Mouse (Mus musculus) layer of hippocampus, adult 2 months (tissue): ENCODE results near the gene Camk2g. TPM values are rescaled to one million over a fixed set of nuclear protein-coding genes. Genes with fewer than 3 reads are reported as not detected.

ENCODE experiments used
- DNase-seq, 2 experiments: peaks; one replicate each; pipeline ENCODE4 v3.0.0; 2022; ENCODE audit warnings: low spot score in 2 of 2
- H3K27ac ChIP-seq: fragments of 200-600 bp; 2 replicates; pipeline ENCODE4 v1.8.1; 2022
- H3K4me3 ChIP-seq: fragments of 200-600 bp; 2 replicates; pipeline ENCODE4 v1.8.1; 2022; ENCODE audit warnings: mild to moderate bottlenecking
- CTCF ChIP-seq: fragments of 200-600 bp; conservative IDR thresholded peaks from 2 replicates; pipeline ENCODE4 v1.8.1; 2022; ENCODE audit warnings: antibody characterized with exemption, mild to moderate bottlenecking, moderate library complexity
- total RNA-seq, 2 experiments: library from RNA; stranded (reverse); gene quantifications; 2 replicates each; pipeline ENCODE4 v1.2.3; 2021

Gene Camk2g
- total RNA-seq, 2 experiments from 2014 or later, result 216 to 229 TPM

DNA sequence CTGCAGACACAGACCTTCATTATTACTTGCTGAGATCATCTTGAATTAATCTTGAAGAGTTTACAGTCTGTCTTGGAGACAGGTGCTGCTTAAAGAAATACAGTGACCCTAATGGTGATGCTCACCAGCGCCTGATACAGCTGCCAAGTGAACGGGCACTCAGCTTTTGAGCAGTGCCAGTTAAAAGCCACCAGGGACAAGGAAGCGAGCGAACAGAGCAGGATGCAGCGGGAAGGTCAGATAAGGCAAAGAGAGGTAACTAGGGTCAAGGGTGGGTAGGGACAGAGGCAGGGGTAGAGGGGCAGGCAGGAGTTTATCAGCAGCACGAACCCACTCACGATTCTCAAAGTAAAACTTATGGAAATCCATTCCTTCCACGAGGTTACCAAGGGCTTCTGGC is 55.4 kb downstream of the Camk2g start:
- no peak for DNase-seq
- no peak for TF ChIP-seq CTCF
- Histone ChIP-seq H3K27ac (no peak overlapping the region), H3K4me3 (no peak overlapping the region)

DNA sequence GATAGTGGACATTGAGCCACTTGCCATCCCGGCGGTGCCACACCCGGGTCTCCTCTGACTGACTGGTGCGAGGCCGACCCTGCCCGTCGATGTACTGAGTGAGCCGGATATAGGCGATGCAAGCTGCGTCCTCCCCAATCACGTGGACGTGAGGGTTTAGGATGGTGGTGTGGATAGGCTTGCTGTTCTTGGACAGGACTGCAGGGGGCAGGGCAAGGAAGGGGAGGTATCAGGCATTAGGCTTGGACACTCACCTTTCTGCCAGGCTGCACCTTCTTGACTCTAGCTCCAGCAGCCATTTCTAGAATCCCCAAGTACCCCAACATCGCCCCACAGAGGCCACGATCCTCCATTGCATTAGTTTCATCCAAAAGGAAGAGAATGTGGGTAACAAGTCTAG is 56.6 kb downstream of the Camk2g start:
- TF ChIP-seq CTCF, result peak; percentile 81
- no peak overlapping the region for H3K4me3 ChIP-seq
- H3K27ac ChIP-seq, result no peak overlapping the region
- peak in 1 of 2 experiments; percentile 51 for DNase-seq

- H3K4me3 ChIP-seq, result no peak overlapping the region
- DNase-seq, result no peak
- H3K27ac ChIP-seq, result no peak overlapping the region
- TF ChIP-seq CTCF, result no peak
Observed at GRCm38 (mm10) chr14:20735892-20736390, 57.9 kb downstream of the Camk2g start.

- no peak for TF ChIP-seq CTCF
- peak overlapping the region; percentile 82 for H3K4me3 ChIP-seq
- DNase-seq, result no peak
- H3K27ac ChIP-seq, result peak overlapping the region; percentile 97; the same call in 1 of the 2 replicates
Observed at GRCm38 (mm10) chr14:20735052-20735451, 58.8 kb downstream of the Camk2g start.

- peak; percentile 71 to 82 for DNase-seq
- peak within 1 kb of the TSS; percentile 82 for H3K4me3 ChIP-seq
- TF ChIP-seq CTCF, result peak; percentile 52
Observed at GRCm38 (mm10) chr14:20733952-20734774, 59.7 kb downstream of the Camk2g start, which contains the start of gene Ndst2. Ndst2 (minus strand) TSS chr14:20734562.

DNA sequence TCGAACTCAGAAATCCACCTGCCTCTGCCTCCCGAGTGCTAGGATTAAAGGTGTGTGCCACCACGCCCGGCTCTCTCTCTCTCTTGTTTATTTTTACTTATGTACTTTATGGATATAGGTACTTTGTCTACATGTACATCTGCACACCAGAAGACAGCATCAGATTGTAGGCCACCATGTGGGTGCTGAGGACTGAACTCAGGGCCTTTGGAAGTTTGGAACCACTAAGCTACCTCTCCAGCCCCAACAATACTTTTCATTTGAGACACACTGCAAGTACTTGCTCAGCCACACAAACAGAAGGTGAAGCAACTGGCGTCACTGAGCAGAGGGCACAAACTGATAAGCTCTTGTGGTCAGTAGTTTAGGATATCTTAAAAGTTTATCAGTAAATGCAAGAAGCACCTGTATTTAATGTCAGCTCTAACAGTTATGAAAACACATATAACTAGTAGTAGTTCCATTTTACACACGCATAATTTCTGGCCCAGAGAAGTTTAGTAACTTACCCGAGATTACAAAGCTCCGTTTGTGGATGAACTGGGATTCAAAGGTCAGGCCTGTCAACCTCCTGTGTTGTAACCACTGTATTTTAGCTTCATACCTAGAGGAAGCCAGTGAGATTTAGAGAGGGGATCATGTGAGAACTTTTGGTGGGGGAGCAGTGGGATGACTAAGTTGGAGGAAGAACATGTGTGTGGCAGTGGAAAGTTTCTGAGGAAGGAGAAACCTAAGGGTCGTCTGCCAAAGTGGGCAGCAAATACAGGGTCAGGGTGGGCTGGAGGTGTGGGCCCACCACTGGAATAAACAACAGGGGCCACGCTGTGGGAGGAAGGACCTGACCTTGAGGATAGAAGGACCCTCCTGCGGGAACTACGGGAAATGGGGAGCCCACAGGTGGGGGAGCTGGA is 60.6 kb downstream of the Camk2g start:
- DNase-seq, result no peak
- no peak for TF ChIP-seq CTCF
- H3K27ac ChIP-seq, result peak overlapping the region; percentile 97
- peak overlapping the region; percentile 82 for H3K4me3 ChIP-seq

More at GRCm38 (mm10) chr14:20733952-20734774, 59.7 kb downstream of the Camk2g start, which contains the start of gene Ndst2:
- peak within 1 kb of the TSS; percentile 97 for H3K27ac ChIP-seq

GRCm38 (mm10) chr14:20730853-20731602 is 62.9 kb downstream of the Camk2g start:
- no peak for TF ChIP-seq CTCF
- no peak overlapping the region for H3K4me3 ChIP-seq
- no peak for DNase-seq
- H3K27ac ChIP-seq, result no peak overlapping the region

DNA sequence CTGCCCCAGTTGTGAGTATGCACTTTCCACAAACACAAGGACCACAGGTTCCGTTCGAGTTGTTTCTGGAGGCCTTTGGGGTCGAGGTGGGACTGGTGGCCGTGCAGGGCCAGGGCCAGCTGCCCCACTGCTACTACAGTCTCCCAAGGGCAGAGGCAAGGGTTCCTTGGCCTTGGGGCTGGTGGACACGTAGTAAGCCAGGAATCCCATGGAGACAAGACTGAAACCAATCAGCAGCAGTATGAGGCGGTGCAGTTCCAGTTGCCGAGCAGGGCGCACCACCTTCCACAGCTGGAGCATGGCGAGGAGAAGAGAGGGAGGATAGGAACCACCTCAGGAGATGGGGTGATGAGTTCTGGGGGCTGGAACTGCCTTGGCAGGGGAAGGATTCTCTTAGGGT is 64.0 kb downstream of the Camk2g start:
- H3K27ac ChIP-seq, result no peak overlapping the region
- TF ChIP-seq CTCF, result no peak
- H3K4me3 ChIP-seq, result no peak overlapping the region
- DNase-seq, result no peak

DNA sequence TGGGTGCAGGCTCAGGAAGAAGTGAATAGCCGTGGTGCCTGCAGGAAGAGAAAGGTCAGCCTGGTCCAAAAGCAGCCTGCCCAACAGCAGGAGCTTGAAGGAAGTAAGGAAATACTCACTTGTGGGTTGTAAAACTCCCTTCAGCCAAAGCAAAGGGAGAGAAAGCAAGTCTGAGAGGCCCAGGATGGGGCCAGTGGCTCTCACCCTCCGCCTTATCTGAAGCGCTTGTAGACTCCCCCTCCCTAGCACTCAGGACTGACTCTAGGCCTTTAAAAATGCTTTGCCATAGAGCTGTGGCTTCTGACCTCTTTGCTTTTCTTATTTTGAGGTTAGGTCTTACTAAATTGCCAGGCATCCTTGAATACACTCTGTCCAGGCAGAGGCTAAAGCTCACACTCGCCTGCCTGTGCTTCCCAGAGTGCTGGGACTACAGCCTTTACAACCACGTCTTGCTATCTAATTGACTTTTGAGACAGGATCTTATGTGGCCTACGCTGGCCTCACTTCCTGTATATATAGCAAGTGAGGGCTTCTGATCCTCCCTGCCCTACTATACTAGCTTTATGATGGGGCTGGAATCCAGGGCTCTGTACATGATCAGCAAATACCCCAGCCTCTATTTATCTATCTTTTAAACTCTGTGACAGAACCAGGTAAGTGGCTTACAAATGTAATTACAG is 68.1 kb downstream of the Camk2g start:
- no peak for TF ChIP-seq CTCF
- Histone ChIP-seq H3K4me3 (no peak overlapping the region), H3K27ac (no peak overlapping the region)
- no peak for DNase-seq

GRCm38 (mm10) chr14:20724043-20724442 is 69.8 kb downstream of the Camk2g start:
- no peak overlapping the region for H3K27ac ChIP-seq
- DNase-seq, result peak; percentile 64 to 81
- TF ChIP-seq CTCF, result peak; percentile 94
- H3K4me3 ChIP-seq, result no peak overlapping the region

- no peak for DNase-seq
- no peak for TF ChIP-seq CTCF
- no peak overlapping the region for H3K27ac ChIP-seq
- H3K4me3 ChIP-seq, result no peak overlapping the region
Observed at GRCm38 (mm10) chr14:20723006-20723405, 70.9 kb downstream of the Camk2g start.

- Histone ChIP-seq H3K4me3 (no peak overlapping the region), H3K27ac (no peak overlapping the region)
- TF ChIP-seq CTCF, result no peak
- DNase-seq, result no peak
Observed at GRCm38 (mm10) chr14:20721371-20721770, 72.5 kb downstream of the Camk2g start.
